Mouse (Mus musculus) hindbrain, embryonic 13.5 days (tissue): ENCODE data around the gene Abcf3. TPM values are rescaled to one million over a fixed set of nuclear protein-coding genes. Genes with fewer than 3 reads are reported as not detected.

Experiments used
- ATAC-seq: fragments of 200-750 bp; cut with Nextera tagmentation; 2 replicates; pipeline ENCODE4 v1.8.0; 2017; ENCODE audit warnings: moderate TSS enrichment; ENCODE audit not compliant: low FRiP score
- H3K27ac ChIP-seq: fragments of 300-500 bp; sonication (generic); 2 replicates; pipeline ENCODE4 v1.5.1; 2015; ENCODE audit warnings: inconsistent platforms, mild to moderate bottlenecking, moderate library complexity
- H3K27me3 ChIP-seq: fragments of 300-500 bp; sonication (generic); 2 replicates; pipeline ENCODE4 v1.6.1; 2015; ENCODE audit warnings: mild to moderate bottlenecking, inconsistent platforms
- H3K36me3 ChIP-seq: fragments of 300-500 bp; sonication (generic); 2 replicates; pipeline ENCODE4 v1.6.1; 2015; ENCODE audit warnings: mild to moderate bottlenecking, inconsistent platforms
- H3K4me1 ChIP-seq: fragments of 300-500 bp; sonication (generic); replicated peaks from 2 replicates; pipeline ENCODE4 v1.6.1; 2015; ENCODE audit warnings: inconsistent platforms
- H3K4me2 ChIP-seq: fragments of 300-500 bp; sonication (generic); 2 replicates; pipeline ENCODE4 v1.6.1; 2015; ENCODE audit warnings: inconsistent platforms, mild to moderate bottlenecking, moderate library complexity
- H3K4me3 ChIP-seq: fragments of 300-500 bp; sonication (generic); 2 replicates; pipeline ENCODE4 v1.5.1; 2015; ENCODE audit warnings: mild to moderate bottlenecking, inconsistent platforms
- H3K9ac ChIP-seq: fragments of 300-500 bp; sonication (generic); 2 replicates; pipeline ENCODE4 v1.6.1; 2015; ENCODE audit warnings: mild to moderate bottlenecking, inconsistent platforms
- H3K9me3 ChIP-seq: fragments of 300-500 bp; sonication (generic); 2 replicates; pipeline ENCODE4 v1.6.1; 2016; ENCODE audit warnings: inconsistent platforms
- WGBS: fragments of 180-500 bp; shearing (Covaris S2); methylation state at CpG from one replicate; pipeline ENCODE4 v1.1.7; 2015; 5-methylcytosine and 5-hydroxymethylcytosine counted together
- polyA plus RNA-seq: library from polyadenylated mRNA; unstranded; fragments of >200 nt; fragmentation: Nextera tagmentation; extraction: Ambion mirVana; gene quantifications from 2 replicates; pipeline ENCODE4 v1.2.1, GENCODE M21; 2015

Gene Abcf3
- polyA plus RNA-seq, 1 experiment from 2014 or later: 81.2 TPM

GRCm38 (mm10) chr16:20551691-20552090, 3.3 kb downstream of the Abcf3 start:
- Histone ChIP-seq H3K4me1 (peaks cover 20% of the 10 kb centered on the region), H3K27ac (no peak overlapping the region), H3K4me3 (no peak overlapping the region), H3K4me2 (no peak overlapping the region), H3K9me3 (no peaks in the 10 kb centered on the region), H3K27me3 (no peaks in the 10 kb centered on the region), H3K36me3 (peaks cover 59% of the 10 kb centered on the region), H3K9ac (no peak overlapping the region)
- WGBS: 95% methylated on average over 5 of the region's 5 CpGs
- no peak for ATAC-seq

GRCm38 (mm10) chr16:20552594-20552993, 4.2 kb downstream of the Abcf3 start:
- ATAC-seq: no peak
- no peaks in the 10 kb centered on the region for H3K27me3 ChIP-seq
- H3K9ac ChIP-seq: no peak overlapping the region
- peaks cover 16% of the 10 kb centered on the region for H3K4me1 ChIP-seq
- no peaks in the 10 kb centered on the region for H3K9me3 ChIP-seq
- no peak overlapping the region for H3K4me3 ChIP-seq
- H3K36me3 ChIP-seq: peaks cover 66% of the 10 kb centered on the region
- WGBS: 96% methylated on average over 1 of the region's 1 CpGs
- H3K4me2 ChIP-seq: no peak overlapping the region
- no peak overlapping the region for H3K27ac ChIP-seq

- Histone ChIP-seq H3K4me2 (no peak overlapping the region), H3K9me3 (no peaks in the 10 kb centered on the region), H3K9ac (no peak overlapping the region), H3K27ac (no peak overlapping the region), H3K4me3 (no peak overlapping the region), H3K27me3 (no peaks in the 10 kb centered on the region), H3K36me3 (peaks cover 88% of the 10 kb centered on the region), H3K4me1 (peaks cover under 1% of the 10 kb centered on the region; the same call in 1 of the 2 replicates)
- 88% methylated on average over 6 of the region's 6 CpGs for WGBS
- no peak for ATAC-seq
Measured at GRCm38 (mm10) chr16:20555000-20555399, 6.6 kb downstream of the Abcf3 start.

- Histone ChIP-seq H3K9me3 (no peaks in the 10 kb centered on the region), H3K4me3 (no peak overlapping the region), H3K36me3 (peaks cover 90% of the 10 kb centered on the region), H3K9ac (no peak overlapping the region), H3K4me2 (no peak overlapping the region), H3K27ac (no peak overlapping the region), H3K4me1 (no peaks in the 10 kb centered on the region), H3K27me3 (no peaks in the 10 kb centered on the region)
- WGBS: 83% methylated on average over 7 of the region's 7 CpGs
- no peak for ATAC-seq
Measured at GRCm38 (mm10) chr16:20557381-20557780, 9.0 kb downstream of the Abcf3 start.

GRCm38 (mm10) chr16:20565075-20565474, 16.7 kb downstream of the Abcf3 start:
- H3K9ac ChIP-seq: no peak overlapping the region
- peaks cover 34% of the 10 kb centered on the region for H3K36me3 ChIP-seq
- H3K4me2 ChIP-seq: no peak overlapping the region
- no peak overlapping the region for H3K27ac ChIP-seq
- ATAC-seq: no peak
- no peaks in the 10 kb centered on the region for H3K9me3 ChIP-seq
- H3K27me3 ChIP-seq: no peaks in the 10 kb centered on the region
- H3K4me3 ChIP-seq: no peak overlapping the region
- WGBS: 63% methylated on average over 1 of the region's 1 CpGs
- no peaks in the 10 kb centered on the region for H3K4me1 ChIP-seq

- H3K9me3 ChIP-seq: no peaks in the 10 kb centered on the region
- 2% methylated on average over 24 of the region's 24 CpGs for WGBS
- ATAC-seq: peak; percentile 85
- H3K4me1 ChIP-seq: peaks cover 22% of the 10 kb centered on the region
- peak within 1 kb of the TSS; percentile 64 for H3K27ac ChIP-seq
- H3K4me3 ChIP-seq: peak within 1 kb of the TSS; percentile 57
- no peaks in the 10 kb centered on the region for H3K36me3 ChIP-seq
- peak within 1 kb of the TSS; percentile 90 for H3K4me2 ChIP-seq
- H3K27me3 ChIP-seq: peaks cover 67% of the 10 kb centered on the region
- peak within 1 kb of the TSS; percentile 79 for H3K9ac ChIP-seq
Measured at GRCm38 (mm10) chr16:20589366-20589938, 41.1 kb downstream of the Abcf3 start, which contains the start of gene Vwa5b2. Gene Vwa5b2, plus strand, starts transcription at chr16:20589471.

- Histone ChIP-seq H3K27me3 (peaks cover 72% of the 10 kb centered on the region), H3K9ac (peak overlapping the region; percentile 79), H3K4me3 (peak overlapping the region; percentile 57), H3K27ac (peak overlapping the region; percentile 64), H3K4me1 (peaks cover 22% of the 10 kb centered on the region), H3K4me2 (peak overlapping the region; percentile 90), H3K36me3 (no peaks in the 10 kb centered on the region), H3K9me3 (no peaks in the 10 kb centered on the region)
- ATAC-seq: peak; percentile 90
- under 1% methylated on average over 38 of the region's 39 CpGs for WGBS
Measured at GRCm38 (mm10) chr16:20589939-20590679, 41.7 kb downstream of the Abcf3 start.

- Histone ChIP-seq H3K27me3 (peaks cover 77% of the 10 kb centered on the region), H3K36me3 (no peaks in the 10 kb centered on the region), H3K4me3 (peak overlapping the region; percentile 57), H3K9me3 (no peaks in the 10 kb centered on the region), H3K27ac (no peak overlapping the region), H3K9ac (peak overlapping the region; percentile 79), H3K4me1 (peaks cover 22% of the 10 kb centered on the region), H3K4me2 (peak overlapping the region; percentile 90)
- peak; percentile 11 for ATAC-seq
- WGBS: 1% methylated on average over 17 of the region's 17 CpGs
Measured at GRCm38 (mm10) chr16:20590680-20591038, 42.3 kb downstream of the Abcf3 start.

- H3K4me2 ChIP-seq: peak overlapping the region; percentile 90
- H3K4me1 ChIP-seq: peaks cover 22% of the 10 kb centered on the region
- ATAC-seq: no peak
- H3K9ac ChIP-seq: peak overlapping the region; percentile 79
- H3K9me3 ChIP-seq: no peaks in the 10 kb centered on the region
- WGBS: 4% methylated on average over 48 of the region's 48 CpGs
- no peak overlapping the region for H3K27ac ChIP-seq
- H3K36me3 ChIP-seq: no peaks in the 10 kb centered on the region
- H3K27me3 ChIP-seq: peaks cover 83% of the 10 kb centered on the region
- H3K4me3 ChIP-seq: peak overlapping the region; percentile 57
Measured at GRCm38 (mm10) chr16:20591076-20591705, 42.8 kb downstream of the Abcf3 start.

- Histone ChIP-seq H3K9ac (no peak overlapping the region), H3K36me3 (no peaks in the 10 kb centered on the region), H3K27ac (no peak overlapping the region), H3K4me3 (no peak overlapping the region), H3K9me3 (no peaks in the 10 kb centered on the region), H3K4me1 (peaks cover 14% of the 10 kb centered on the region), H3K27me3 (peaks cover 64% of the 10 kb centered on the region), H3K4me2 (no peak overlapping the region)
- whole genome bisulfite sequencing: 93% methylated on average over 7 of the region's 7 CpGs
- no peak for ATAC-seq
Measured at GRCm38 (mm10) chr16:20595060-20595673, 46.8 kb downstream of the Abcf3 start.

- no peak for ATAC-seq
- 89% methylated on average over 4 of the region's 4 CpGs for WGBS
Measured at GRCm38 (mm10) chr16:20595737-20596136, 47.4 kb downstream of the Abcf3 start.

More at GRCm38 (mm10) chr16:20595737-20596136, 47.4 kb downstream of the Abcf3 start:
- peaks cover 11% of the 10 kb centered on the region for H3K4me1 ChIP-seq
- H3K27me3 ChIP-seq: peaks cover 58% of the 10 kb centered on the region
- H3K36me3 ChIP-seq: 0 out of 2 replicates have a peak, but pooled peaks cover 1% of the 10 kb centered on the region
- no peak overlapping the region for H3K27ac ChIP-seq
- no peak overlapping the region for H3K4me2 ChIP-seq
- H3K9me3 ChIP-seq: no peaks in the 10 kb centered on the region
- no peak overlapping the region for H3K4me3 ChIP-seq
- H3K9ac ChIP-seq: no peak overlapping the region
